Mouse (Mus musculus): ENCODE results near the gene Aspscr1. TPM values are rescaled to one million over a fixed set of nuclear protein-coding genes. Genes with fewer than 3 reads are reported as not detected.

Aspscr1 gene
- polyA plus RNA-seq, 1 experiment: 234 TPM

GRCm38 (mm10) chr11:120628601-120629340 lies 44.0 kb upstream of the Aspscr1 start:
- TF ChIP-seq CTCF (IDR thresholded peaks at IDR 0.05; ENCODE audit: control insufficient read depth, insufficient read depth, insufficient replicate concordance, low read depth, low read length): no peak
- TF ChIP-seq POLR2A (IDR thresholded peaks at IDR 0.05; ENCODE audit: control insufficient read depth, low read depth, low read length): no peak
- Histone ChIP-seq H3K36me3 (ENCODE audit: control insufficient read depth, insufficient read depth, low read length) (no peaks in the 10 kb centered on the region), H3K4me3 (ENCODE audit: control insufficient read depth, low read depth, low read length) (no peak overlapping the region), H3K4me1 (ENCODE audit: control insufficient read depth, insufficient read depth, low read length) (peaks cover 17% of the 10 kb centered on the region), H3K27me3 (ENCODE audit: control insufficient read depth, insufficient read depth, low read length) (no peaks in the 10 kb centered on the region), H3K27ac (ENCODE audit: control insufficient read depth, insufficient read depth, low read depth, low read length) (no peak overlapping the region)

GRCm38 (mm10) chr11:120629341-120629730 lies 43.4 kb upstream of the Aspscr1 start:
- H3K27ac ChIP-seq (ENCODE audit: control insufficient read depth, insufficient read depth, low read depth, low read length): peak overlapping the region; percentile 62
- no peaks in the 10 kb centered on the region for H3K27me3 ChIP-seq (ENCODE audit: control insufficient read depth, insufficient read depth, low read length)
- peaks cover 23% of the 10 kb centered on the region for H3K4me1 ChIP-seq (ENCODE audit: control insufficient read depth, insufficient read depth, low read length)
- no peak overlapping the region for H3K4me3 ChIP-seq (ENCODE audit: control insufficient read depth, low read depth, low read length)
- H3K36me3 ChIP-seq (ENCODE audit: control insufficient read depth, insufficient read depth, low read length): no peaks in the 10 kb centered on the region
- TF ChIP-seq POLR2A (IDR thresholded peaks at IDR 0.05; ENCODE audit: control insufficient read depth, low read depth, low read length): no peak

GRCm38 (mm10) chr11:120629911-120630310 lies 42.9 kb upstream of the Aspscr1 start:
- Histone ChIP-seq H3K27ac (ENCODE audit: control insufficient read depth, insufficient read depth, low read depth, low read length) (peak overlapping the region; percentile 62), H3K36me3 (ENCODE audit: control insufficient read depth, insufficient read depth, low read length) (no peaks in the 10 kb centered on the region), H3K4me1 (ENCODE audit: control insufficient read depth, insufficient read depth, low read length) (peaks cover 24% of the 10 kb centered on the region), H3K4me3 (ENCODE audit: control insufficient read depth, low read depth, low read length) (no peak overlapping the region), H3K27me3 (ENCODE audit: control insufficient read depth, insufficient read depth, low read length) (no peaks in the 10 kb centered on the region)
- TF ChIP-seq CTCF (IDR thresholded peaks at IDR 0.05; ENCODE audit: control insufficient read depth, insufficient read depth, insufficient replicate concordance, low read depth, low read length) (no peak), POLR2A (IDR thresholded peaks at IDR 0.05; ENCODE audit: control insufficient read depth, low read depth, low read length) (no peak)

GRCm38 (mm10) chr11:120630401-120630871 lies 42.3 kb upstream of the Aspscr1 start:
- H3K27ac ChIP-seq (ENCODE audit: control insufficient read depth, insufficient read depth, low read depth, low read length): peak overlapping the region; percentile 39; the same call in 1 of the 2 replicates
- H3K27me3 ChIP-seq (ENCODE audit: control insufficient read depth, insufficient read depth, low read length): no peaks in the 10 kb centered on the region
- no peak for TF ChIP-seq POLR2A (IDR thresholded peaks at IDR 0.05; ENCODE audit: control insufficient read depth, low read depth, low read length)
- TF ChIP-seq CTCF (IDR thresholded peaks at IDR 0.05; ENCODE audit: control insufficient read depth, insufficient read depth, insufficient replicate concordance, low read depth, low read length): no peak
- no peak overlapping the region for H3K4me3 ChIP-seq (ENCODE audit: control insufficient read depth, low read depth, low read length)
- peaks cover 20% of the 10 kb centered on the region for H3K4me1 ChIP-seq (ENCODE audit: control insufficient read depth, insufficient read depth, low read length)
- H3K36me3 ChIP-seq (ENCODE audit: control insufficient read depth, insufficient read depth, low read length): no peaks in the 10 kb centered on the region

GRCm38 (mm10) chr11:120630881-120631725 lies 41.7 kb upstream of the Aspscr1 start:
- Histone ChIP-seq H3K36me3 (ENCODE audit: control insufficient read depth, insufficient read depth, low read length) (no peaks in the 10 kb centered on the region), H3K27me3 (ENCODE audit: control insufficient read depth, insufficient read depth, low read length) (no peaks in the 10 kb centered on the region), H3K27ac (ENCODE audit: control insufficient read depth, insufficient read depth, low read depth, low read length) (no peak overlapping the region), H3K4me1 (ENCODE audit: control insufficient read depth, insufficient read depth, low read length) (peaks cover 16% of the 10 kb centered on the region), H3K4me3 (ENCODE audit: control insufficient read depth, low read depth, low read length) (no peak overlapping the region)
- TF ChIP-seq POLR2A (IDR thresholded peaks at IDR 0.05; ENCODE audit: control insufficient read depth, low read depth, low read length): no peak
- TF ChIP-seq CTCF (IDR thresholded peaks at IDR 0.05; ENCODE audit: control insufficient read depth, insufficient read depth, insufficient replicate concordance, low read depth, low read length): no peak

- H3K4me1 ChIP-seq (ENCODE audit: control insufficient read depth, insufficient read depth, low read length): peaks cover 16% of the 10 kb centered on the region
- no peaks in the 10 kb centered on the region for H3K36me3 ChIP-seq (ENCODE audit: control insufficient read depth, insufficient read depth, low read length)
- H3K27ac ChIP-seq (ENCODE audit: control insufficient read depth, insufficient read depth, low read depth, low read length): no peak overlapping the region
- no peak overlapping the region for H3K4me3 ChIP-seq (ENCODE audit: control insufficient read depth, low read depth, low read length)
- H3K27me3 ChIP-seq (ENCODE audit: control insufficient read depth, insufficient read depth, low read length): no peaks in the 10 kb centered on the region
- TF ChIP-seq CTCF (IDR thresholded peaks at IDR 0.05; ENCODE audit: control insufficient read depth, insufficient read depth, insufficient replicate concordance, low read depth, low read length) (no peak), POLR2A (IDR thresholded peaks at IDR 0.05; ENCODE audit: control insufficient read depth, low read depth, low read length) (no peak)
Measured at GRCm38 (mm10) chr11:120631726-120632448, 40.9 kb upstream of the Aspscr1 start.

All from testis, adult 2 months (tissue).